In the genomic region with DNA sequence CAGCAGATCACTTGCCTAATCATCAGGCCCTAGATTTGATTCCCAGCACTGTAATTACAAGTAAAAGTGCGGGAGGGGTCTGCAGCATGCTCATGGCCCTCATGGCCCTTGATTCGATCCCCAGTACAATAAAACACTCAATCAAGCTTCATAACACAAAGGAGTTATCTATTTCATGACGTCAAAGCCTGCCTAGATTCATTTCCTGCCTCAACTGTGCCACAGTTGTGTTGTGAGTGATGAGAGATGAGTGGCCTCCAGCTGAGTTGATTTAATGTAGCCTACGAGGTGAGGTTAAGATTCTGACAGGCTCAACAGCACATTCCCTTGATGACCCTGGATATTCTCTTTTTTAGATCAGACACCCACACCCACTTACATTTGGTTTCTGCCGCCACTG, we compare ENCODE assay signal across 18 mouse cellular contexts.
"Had no signal": no experiment of that assay in that cellular context is flagged by ENCODE, and none has a peak within 500 bp of the region (broad histone marks: within the 10 kb centered on the region; RNA-seq: fewer than 3 reads in every experiment).

No protein-coding gene starts in this region.

- H3K4me3 ChIP-seq: layer of hippocampus, adult 2 months; left cerebral cortex, adult 2 months; liver, embryonic 15.5 days; lung, embryonic 15.5 days; megakaryocyte, embryonic 14.5 days; midbrain, embryonic 10.5 days; neural tube, embryonic 13.5 days had no signal

- DNase-seq: kidney, adult 18-20 months; kidney, postnatal 25 days; layer of hippocampus, postnatal 36 days; lung, adult 18-20 months; lung, postnatal 10 days; lung, postnatal 36 days; retina, postnatal 1 day; right cerebral cortex, postnatal 25 days; thymus, adult 18-20 months; thymus, postnatal 4 days had no signal

- H3K9me3 ChIP-seq: liver, embryonic 15.5 days; lung, embryonic 15.5 days; megakaryocyte, embryonic 14.5 days; midbrain, embryonic 10.5 days; neural tube, embryonic 13.5 days had no signal

- H3K4me1 ChIP-seq: lung, embryonic 15.5 days; neural tube, embryonic 13.5 days had no signal

- H3K27me3 ChIP-seq: liver, embryonic 15.5 days; lung, embryonic 15.5 days; megakaryocyte, embryonic 14.5 days; neural tube, embryonic 13.5 days had no signal

- H3K27ac ChIP-seq: kidney, postnatal 0 days; layer of hippocampus, adult 2 months; left cerebral cortex, adult 2 months; liver, embryonic 15.5 days; lung, embryonic 15.5 days; midbrain, embryonic 10.5 days; neural tube, embryonic 13.5 days had no signal
